Mouse (Mus musculus): ENCODE measurements around the gene Celf2.

Celf2 gene

DNA sequence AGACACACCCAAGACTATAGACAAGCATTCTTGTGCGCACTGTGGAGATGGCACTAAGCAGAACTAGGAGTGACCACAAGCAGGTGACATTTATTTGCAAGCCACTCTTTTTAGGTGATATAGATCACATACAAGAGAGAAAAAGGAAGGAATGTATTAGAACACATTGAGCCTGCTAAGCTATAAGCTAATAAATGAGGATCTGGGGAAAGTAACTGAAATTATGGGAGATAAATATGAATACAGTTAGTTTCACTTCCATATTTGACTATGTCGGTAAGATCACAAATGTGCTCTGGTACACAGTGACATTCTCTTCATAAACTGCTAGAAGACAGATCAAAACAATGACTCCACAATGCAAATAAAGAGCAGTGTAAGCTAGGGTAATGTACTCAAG is 952.5 kb downstream of the Celf2 start:
- DNase-seq (ENCODE audit: low read depth, low spot score), result no peak

DNA sequence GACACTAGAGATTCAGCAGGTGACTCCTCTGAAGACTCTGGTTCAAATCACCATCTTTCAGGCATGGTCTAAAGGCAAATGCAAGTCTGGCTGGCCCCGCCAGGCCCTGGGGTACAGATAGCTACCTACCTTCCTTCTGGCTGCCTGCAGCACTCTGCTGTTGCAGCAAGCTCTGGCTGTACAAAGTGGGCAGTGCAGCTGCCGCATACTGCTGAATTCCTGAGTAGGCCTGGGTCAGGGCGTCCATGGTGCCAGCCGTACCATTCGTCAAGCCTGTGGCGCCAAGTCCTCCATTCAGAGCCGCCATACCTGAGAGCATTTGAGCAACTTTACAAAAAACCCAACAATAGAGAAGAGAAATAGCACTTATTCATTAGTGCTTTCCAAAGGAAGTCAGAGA is 955.7 kb downstream of the Celf2 start:
- no peak for DNase-seq (ENCODE audit: low read depth, low spot score)

DNA sequence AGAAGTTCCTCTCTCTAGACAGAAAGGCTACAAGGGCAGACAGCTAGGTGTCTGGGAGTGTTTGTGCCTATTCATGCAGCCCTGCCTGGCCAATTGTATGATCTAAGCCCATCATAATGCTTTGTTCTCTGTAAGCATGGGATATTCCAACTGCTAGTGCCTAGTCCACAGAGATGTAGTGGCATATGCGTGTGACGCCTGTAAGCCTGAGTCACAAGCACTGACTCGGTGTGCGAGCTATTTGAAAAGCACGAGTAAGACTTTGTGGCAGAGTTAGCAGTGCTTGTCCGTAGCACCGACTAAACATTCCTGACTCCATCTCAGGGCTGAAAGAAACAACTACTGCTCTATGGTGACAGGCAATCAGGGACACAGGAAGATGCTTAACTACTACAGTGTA is 960.1 kb downstream of the Celf2 start:
- DNase-seq (ENCODE audit: low read depth, low spot score), result no peak

DNA sequence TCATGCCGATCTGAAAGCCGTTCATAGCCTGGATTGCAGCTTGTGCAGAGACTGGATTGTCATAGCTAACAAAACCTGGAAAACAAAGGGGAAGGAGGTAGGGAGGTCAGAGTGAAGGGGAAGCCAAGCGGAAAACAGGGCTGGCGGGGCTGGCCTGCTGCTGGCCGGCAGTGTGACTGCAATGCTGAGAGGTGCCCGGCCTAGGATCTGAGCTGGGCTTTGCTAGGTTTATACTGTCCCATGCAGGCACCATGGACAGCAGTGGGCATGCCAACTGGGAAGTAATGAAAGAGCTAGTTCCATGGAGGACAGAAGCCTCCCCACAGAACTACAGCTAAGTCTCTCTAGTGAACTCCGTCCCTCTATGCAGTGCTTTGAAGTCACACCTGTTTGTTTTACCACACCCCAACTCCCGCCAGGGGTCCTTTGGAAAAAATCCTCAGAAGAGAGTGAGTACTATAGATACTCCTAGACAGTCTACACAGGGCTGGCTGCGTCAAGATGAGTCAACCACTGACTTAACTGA is 962.2 kb downstream of the Celf2 start:
- peak; percentile 70 for DNase-seq (ENCODE audit: low read depth, low spot score)

DNA sequence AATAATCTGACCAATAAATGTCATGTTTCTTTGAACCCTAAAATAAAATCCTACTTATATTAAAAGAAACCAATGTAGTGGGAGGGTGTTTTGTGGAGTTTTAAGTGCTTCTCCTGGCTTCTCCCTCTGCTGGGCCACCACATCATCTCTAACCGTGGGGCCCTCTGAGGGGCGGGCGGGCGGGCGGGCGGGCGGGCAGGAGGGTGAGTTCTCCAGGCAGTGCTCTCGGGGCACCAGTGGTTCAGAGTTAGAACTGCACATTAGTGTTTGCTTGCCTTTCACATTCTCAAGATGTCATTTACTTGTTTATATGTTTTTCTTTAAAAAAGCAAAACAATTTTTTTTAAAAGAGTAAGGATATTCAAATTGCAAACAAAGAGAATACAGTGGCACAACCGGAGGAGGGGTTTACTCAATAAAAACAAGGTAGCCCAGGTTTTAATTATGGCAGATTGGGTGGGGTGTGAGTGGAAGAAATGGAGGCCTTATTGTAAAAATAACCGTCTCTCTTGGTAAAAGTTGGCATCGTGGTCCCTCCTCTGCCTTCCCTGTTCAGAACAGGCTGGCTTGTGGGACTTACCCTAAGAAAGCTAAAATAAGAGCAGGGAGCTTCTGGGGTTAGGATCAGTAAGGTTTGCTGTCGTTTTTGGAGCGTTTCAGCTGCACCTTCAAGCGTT is 962.8 kb downstream of the Celf2 start:
- DNase-seq (ENCODE audit: low read depth, low spot score), result no peak

DNA sequence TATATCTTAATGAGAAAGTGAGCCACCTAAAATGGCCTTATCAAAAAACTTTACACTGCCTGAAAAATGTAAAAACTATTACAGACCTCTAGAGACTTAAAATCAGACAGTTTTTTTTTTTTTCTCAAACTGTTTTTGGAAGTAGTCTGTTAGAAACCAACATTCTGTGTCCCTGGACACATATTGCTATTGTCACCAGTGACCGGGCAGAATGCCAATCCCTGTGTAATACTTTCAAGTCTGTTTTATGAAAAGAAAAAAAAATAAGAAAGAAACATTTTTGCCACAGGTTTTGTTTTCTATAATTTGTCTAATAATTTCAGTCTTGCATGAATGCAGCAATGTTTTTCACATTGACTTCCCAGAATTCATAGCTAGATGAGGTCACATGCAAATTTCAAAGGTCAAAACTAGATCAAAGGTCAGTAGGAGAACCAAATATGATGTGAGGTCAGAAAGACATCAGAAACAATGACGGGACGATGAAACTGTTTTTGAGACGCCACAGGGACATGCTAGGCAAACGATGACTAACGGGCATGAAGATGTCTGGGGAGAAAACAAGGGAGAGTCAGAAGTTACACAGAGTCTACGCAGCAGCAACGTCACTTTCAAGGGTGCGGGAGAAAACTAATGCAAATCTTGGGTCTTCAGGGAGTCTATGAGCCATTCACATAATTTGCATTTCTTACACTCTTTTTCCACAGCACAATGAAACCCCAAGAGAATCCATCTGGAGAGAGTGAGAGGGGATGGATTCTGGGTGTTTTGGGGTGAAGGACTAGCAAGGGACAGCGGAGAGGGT is 964.0 kb downstream of the Celf2 start:
- DNase-seq (ENCODE audit: low read depth, low spot score), result no peak

DNA sequence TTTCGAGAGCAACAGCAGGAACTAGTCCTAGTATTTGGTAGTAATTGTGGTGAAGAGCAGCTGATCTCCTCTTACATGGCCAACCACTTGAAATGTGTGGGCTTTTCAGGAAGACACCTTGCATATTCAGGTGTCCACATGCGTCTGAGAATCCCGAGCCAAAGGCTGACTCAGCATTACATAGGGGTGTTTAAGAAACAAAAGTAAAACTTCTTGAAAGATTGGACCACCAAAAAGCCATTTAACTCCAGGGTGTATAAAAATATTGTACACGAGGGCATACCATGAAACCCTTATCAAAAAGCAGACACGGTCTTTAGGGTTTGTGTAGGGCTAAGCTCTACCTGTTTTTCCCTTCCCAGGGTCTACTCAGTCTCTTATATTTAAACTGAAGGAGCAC is 965.7 kb downstream of the Celf2 start:
- DNase-seq (ENCODE audit: low read depth, low spot score), result no peak

DNA sequence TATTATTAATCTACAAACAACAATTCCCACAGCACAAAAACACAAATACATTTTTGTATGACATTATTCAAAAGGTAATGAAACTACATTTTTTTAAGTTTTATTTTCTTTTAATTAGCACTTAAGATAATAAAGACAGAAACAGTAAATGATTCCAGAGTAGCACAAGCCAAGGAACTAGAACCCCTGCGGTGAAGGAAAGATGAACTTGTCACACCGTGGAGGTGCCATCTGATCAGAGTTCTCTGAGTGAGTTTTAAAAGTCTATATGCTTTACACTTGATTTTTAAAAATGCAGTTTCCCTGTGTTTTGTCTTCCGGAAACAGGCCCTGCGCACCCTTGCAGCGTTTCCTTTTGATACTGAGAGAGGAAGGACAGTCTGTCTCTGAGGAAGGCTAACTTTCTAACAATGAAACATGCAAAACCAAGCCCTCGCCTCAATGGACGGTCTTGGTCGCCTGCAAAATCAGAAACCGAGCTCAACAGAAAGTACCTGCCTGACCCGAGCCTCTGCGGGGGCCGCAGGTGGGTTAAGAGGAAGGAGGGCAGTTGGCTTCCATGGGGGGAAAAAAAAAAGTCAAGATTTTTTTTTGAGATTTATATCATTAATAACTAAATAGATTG is 966.7 kb downstream of the Celf2 start:
- no peak for DNase-seq (ENCODE audit: low read depth, low spot score)

DNA sequence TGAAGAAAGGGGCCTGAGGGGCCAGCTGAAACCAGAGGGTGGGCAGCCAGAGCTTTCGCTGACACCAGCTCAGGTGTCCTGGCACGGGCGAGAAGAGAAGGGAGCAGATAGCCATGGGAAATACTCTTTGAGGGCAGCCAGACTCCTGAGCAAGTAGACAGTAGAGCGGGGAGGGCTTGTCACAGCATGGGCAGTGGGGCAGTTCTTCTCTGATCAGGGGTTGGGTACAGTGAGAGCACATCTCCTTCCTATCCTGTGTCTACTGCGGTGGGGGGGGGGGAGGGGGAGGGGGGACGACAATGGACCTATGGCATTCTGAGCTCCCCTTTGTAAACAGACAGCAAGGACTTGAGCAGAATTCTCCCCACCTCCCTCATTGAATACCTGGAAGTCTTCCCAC is 968.5 kb downstream of the Celf2 start:
- DNase-seq (ENCODE audit: low read depth, low spot score), result no peak

DNA sequence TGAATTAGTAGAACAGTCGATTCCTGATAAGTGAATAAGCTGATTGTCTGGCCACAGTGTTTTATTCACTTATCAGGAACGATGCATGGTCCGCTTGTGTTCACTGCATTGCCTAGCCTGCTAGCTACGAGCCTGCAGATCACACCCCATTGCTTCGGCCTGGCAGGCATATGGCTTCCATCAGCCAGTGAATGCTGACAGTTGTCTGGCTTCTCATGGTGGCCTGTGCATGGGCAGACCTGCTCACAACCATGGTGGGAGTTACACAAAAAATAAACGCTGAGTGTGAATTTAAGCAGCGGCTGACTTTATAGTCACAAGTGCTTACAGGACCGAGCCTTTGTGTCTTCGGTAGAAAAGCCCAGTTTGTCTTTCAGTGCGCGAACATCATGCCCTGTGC is 969.3 kb downstream of the Celf2 start:
- DNase-seq (ENCODE audit: low read depth, low spot score), result no peak

DNA sequence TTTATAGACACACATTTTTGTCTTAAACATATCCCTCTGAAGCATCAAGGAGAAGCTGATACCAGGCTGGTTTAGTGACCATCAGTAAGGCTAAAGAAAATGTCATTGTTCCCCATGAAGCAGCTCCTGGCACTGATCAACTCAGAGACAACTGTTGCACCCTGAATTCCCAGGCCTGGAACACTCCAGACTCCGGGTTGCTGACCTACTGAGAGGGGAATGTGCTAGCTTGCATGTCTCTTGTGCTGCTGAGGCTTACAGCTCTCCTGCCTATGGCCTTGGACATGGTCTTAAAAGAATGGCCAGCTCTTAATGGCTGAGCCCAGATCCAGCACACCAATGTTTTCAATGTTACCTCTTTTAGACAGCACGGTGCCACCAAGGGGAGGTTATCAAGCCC is 970.9 kb downstream of the Celf2 start:
- no peak for DNase-seq (ENCODE audit: low read depth, low spot score)

DNA sequence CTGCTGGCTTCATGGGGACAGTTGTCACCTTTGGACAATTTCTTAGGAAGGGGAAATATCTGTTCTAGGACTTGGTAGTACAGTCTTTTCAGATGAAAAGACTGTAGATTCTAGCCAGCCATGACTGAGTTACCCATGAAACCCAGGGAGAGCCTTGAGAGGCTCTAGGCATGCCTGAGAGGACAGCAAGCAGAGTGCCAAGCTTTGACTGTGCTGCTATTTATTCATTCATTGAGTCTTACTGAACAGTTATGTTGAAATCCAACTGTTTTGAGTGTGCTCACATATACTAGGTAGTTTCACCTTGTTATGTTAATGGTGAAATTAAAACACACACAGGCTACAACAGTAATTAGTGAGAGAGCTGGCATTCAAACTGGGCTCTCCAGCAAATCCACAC is 971.3 kb downstream of the Celf2 start:
- no peak for DNase-seq (ENCODE audit: low read depth, low spot score)

DNA sequence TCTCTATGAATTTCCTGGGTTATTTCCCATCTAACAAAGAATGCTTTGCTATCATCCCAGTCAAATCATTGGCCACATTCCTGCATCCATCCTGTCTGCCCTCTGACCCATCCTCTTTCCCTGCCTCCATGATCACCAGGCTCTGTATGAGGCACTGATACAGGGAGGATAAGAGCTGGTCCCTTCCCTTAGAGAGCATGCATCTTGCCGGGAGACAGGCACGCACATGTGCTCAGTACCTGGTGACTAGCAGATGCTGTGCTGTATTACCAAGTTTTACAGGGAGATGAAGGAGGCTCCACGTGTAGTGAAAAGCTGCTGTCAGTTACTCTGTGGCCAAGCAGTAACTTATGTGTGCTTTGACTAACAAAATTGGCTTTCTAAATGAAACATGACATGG is 972.0 kb downstream of the Celf2 start:
- no peak for DNase-seq (ENCODE audit: low read depth, low spot score)

DNA sequence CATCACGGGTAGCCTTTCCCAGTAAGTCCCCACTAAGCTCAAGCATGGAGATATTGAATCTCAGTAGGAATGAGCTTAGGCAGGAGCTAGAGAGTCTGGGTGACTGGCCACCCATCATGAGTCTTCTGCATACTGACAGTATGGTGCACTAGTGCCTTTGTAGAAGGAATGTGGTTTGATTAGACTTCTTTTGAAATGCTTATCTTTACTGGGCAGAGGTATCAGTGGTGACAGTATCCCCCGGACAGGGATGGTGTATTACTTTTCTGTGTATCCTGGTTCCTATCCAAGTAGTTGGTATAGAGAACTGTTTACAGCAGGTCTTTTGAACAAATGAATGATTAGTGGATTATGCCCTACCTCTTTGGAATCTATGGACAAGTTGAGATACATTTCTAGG is 973.0 kb downstream of the Celf2 start:
- DNase-seq (ENCODE audit: low read depth, low spot score), result no peak

DNA sequence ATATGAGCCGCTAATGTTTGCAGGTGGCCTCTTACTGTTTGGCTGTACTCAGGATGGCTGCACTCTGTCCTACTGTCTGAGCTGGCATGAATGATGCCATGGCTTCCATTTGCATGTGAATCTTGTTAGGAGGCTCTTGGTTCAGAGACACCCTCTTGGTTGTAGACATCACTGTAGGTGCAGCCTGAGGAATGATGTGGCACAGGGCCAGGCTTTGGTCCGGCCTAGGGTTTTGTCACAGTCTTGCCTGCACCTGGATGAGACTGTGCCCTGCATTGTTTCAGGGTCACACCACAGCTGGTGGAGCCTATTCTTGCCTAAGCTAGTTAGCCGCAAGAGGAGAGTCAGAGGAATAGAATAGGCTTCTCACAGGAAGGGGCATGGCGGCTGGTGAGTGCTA is 977.0 kb downstream of the Celf2 start:
- no peak for DNase-seq (ENCODE audit: low read depth, low spot score)

DNA sequence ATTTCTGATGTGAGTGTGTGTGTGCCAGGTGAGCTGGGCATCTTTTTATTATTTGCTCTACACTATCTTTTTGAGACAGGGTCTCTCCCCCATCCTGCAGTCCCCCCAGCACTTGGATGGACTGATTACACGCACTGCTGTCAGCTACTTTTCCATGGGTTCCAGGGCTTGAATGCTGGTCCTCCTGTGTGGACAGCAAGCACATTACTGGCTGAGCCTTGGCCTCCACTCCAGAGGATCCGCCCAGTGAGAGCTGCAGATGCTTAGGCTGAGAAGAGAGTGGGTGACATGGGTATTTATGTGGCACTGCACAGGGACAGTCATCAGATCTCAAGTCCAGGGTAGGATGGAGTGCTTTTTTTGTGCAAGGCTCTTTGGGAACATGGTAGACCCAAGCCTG is 981.3 kb downstream of the Celf2 start:
- no peak for DNase-seq (ENCODE audit: low read depth, low spot score)

DNA sequence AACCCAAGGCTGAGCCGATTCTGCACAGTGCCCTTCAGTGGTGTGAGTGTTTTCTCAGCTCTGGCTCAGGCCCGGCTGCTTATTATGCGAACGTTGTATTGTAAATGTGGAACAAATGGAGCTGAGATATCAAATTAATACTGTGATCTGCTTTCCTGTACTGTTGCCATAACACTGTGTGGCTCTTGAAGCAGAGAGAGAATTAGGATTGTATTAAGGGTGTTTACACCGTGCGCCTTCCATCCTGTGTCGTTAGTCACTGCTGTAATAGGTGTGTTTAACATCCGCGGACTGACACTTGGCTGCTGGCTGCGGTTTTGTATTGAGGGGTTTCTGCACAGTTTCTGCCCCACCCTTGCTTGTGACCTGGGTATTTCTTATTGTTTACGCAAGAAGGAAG is 982.5 kb downstream of the Celf2 start:
- DNase-seq (ENCODE audit: low read depth, low spot score), result no peak

DNA sequence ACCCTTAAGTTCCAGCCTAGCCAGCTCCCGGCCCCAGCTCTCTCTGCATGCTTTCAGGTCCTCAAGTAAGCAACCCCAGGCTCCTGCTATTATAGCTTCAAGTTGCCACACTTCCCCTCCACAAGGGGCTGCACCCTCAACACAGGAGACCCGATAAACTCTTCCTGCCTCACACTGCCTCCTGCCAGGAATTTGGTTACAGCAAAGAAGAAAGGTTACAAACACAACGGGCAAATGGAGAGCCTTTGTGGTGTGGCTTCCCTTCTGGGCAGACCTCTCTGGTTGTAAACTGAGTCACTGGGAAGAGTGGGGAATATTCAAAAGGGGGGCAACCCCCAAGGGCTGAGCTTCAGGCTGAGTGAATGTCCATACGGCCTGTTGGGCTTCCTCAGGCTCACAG is 983.1 kb downstream of the Celf2 start:
- no peak for DNase-seq (ENCODE audit: low read depth, low spot score)

DNA sequence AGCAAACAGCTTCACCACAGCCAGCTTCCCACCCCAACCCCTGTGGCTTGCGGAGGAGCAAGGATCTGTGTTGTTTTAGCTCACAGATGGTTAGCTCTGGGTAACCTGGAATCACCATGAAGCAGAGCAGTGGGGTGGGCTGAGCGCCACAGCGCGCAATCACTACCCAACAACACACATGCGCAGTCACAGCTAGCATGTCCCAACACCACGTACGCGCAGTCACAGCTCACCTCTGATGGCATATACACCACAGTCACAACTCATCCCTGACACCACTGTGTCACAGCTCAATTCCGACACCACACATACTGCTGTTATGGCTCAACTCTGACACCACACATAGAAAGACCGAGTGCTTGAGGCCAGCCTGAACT is 985.5 kb downstream of the Celf2 start:
- no peak for DNase-seq (ENCODE audit: low read depth, low spot score)

DNA sequence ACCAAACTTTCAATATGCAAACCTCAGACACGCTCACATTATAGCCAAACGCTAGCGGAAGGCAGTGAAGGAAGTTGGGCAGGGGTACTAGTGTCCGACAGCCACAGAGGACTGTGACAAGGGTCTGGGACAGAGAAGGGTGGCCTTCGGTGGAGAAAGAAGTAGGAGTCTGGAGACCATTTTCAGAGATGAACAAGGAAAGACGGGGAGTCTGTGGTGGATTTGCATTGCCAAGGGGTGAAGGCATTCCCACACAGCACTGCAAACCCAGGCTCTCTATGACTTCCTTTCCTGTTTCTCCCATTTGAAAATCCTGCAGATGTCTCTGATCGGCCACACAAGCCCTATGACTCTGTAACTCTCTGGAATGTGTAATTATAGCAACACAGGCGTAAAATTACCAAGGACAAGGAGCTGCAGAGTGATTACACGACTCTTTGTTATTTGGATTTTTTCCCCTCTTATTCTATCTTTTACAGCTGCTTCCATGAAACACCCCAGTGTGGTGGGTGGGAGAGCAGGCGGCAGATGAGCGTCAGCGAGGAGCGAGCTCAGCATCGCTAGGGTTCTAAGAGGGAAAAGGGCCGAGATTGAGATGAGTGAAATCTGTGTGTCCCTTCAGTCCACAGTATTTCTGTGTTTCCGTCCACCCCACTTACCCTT is 986.0 kb downstream of the Celf2 start:
- DNase-seq (ENCODE audit: low read depth, low spot score), result no peak

DNA sequence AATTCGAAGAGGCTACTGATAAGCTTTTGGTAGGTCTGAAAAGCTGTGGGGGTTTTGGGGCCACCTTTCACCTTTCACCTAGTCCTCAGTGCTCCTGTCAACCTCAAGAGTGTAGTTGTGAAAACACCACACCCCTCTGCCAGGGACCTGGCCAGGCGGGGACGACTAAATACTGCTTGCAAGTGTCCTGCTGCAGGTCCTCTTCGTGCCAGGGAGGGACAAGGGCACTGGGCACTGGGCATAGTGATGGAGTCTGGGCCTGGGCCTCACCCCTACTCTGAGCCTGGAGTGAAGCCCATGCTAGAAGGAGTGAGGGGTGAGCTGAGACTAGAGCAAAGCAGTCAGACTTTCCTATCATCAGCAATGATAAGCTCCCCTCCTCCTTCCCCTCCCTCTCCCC is 987.0 kb downstream of the Celf2 start:
- no peak for DNase-seq (ENCODE audit: low read depth, low spot score)

DNA sequence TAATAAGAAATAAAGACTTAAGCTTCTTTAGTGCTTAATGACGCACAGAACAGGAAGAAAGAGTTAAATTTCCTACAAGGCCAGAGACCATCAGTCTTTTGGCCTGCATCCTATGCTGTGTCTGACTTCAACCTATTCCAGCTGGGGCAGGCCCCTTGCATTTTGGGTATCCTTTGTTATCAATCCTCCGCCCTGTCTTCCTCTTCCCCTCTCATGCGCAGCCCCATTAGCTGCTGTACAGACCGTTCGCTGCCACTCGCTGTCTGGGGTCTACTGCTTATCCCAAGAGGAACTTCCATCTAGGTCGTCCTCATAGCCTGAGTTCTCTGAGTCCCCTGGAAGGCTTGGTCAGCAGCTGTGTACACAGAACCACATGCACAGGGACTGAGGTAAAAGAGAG is 996.2 kb downstream of the Celf2 start:
- no peak for DNase-seq (ENCODE audit: low read depth, low spot score)
